Mouse (Mus musculus) v-Abl transformed pro-B cells (cell line): ENCODE results near the gene Rsrc1.

ENCODE experiments used
- in situ Hi-C, 2 experiments: fragments of 400-800 bp; cut with MboI; formaldehyde crosslinking; loops; one replicate each; pipeline ENCODE4 v1.15.1; 2025; ENCODE audit not compliant: unreplicated experiment in 2 of 2

Gene Rsrc1

DNA sequence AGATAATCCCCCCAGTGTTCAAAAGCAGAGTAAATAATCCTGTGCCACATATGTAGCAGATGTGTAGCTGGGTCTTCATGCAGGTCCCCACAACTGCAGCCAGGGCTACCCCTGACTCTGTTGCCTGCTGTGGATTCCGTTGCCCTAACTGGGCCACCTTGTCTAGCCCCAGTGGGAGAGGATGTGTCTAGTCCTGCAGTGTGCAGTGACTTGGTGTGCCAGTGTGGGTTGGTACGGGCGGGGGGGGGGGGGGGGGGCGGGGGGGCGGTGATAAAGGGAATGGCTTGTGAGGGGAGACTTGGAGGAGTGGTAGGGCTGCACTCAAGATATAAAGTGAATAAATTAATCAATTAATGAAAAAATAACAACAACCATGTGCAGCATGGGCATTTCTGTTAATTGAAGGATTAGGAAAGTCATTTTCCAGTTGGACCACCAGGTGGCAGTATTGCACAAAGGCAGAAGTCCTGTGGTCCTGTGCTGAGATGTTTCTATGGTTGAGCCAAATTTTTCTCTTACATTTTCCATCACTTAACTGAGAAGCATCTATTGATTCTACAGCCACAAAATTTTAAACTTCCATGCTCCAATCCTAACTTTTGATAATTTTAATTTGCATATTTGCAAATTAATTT lies 371.1 kb downstream of the Rsrc1 start:
- in situ Hi-C loops = loop anchor here (5.0 kb wide), 4 partner anchors 75 to 690 kb away; no protein-coding TSS in a partner anchor

DNA sequence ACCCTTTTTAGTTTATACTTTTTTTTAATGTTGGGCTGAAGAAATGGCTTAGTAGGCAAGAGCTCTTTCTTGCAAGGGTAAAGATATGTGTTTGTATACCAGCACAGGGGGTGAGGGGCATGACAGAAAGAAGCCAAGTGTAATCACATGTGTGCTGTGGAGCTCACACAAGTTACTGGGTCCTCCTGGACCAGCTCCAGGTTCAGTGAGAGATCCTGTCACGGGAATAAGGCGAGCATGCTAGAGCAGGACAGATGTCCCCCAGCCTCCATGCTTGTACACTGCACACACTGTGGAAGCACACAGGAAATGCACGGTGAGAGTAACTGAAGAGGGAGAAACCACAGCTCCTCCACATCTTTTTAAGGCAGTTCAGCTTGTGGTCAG lies 371.6 kb downstream of the Rsrc1 start:
- in situ Hi-C loops = loop anchor here (5.0 kb wide), 4 partner anchors 75 to 690 kb away; no protein-coding TSS in a partner anchor

DNA sequence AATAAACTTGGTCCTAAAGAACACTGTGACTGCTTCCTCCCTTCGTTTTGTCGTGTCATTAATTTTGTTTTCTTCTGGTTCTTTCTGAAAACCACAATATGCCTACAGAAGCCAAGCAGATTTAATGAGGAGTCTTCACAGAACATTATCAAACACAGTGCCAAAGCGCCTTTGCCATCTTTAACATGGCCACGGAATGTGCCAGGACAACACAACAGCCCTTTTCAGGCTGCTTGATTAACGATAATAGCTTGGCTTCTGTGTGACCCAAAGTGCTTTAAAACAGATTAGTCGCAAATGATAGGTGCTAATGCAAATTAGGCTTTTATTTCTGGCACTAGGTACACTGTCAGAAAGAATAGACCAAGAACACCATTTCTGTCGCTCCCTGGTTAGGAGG lies 377.2 kb downstream of the Rsrc1 start:
- in situ Hi-C loops = loop anchor here in 1 of 2 experiments (5.0 kb wide), 1 partner anchor 694 kb away; no protein-coding TSS in a partner anchor

DNA sequence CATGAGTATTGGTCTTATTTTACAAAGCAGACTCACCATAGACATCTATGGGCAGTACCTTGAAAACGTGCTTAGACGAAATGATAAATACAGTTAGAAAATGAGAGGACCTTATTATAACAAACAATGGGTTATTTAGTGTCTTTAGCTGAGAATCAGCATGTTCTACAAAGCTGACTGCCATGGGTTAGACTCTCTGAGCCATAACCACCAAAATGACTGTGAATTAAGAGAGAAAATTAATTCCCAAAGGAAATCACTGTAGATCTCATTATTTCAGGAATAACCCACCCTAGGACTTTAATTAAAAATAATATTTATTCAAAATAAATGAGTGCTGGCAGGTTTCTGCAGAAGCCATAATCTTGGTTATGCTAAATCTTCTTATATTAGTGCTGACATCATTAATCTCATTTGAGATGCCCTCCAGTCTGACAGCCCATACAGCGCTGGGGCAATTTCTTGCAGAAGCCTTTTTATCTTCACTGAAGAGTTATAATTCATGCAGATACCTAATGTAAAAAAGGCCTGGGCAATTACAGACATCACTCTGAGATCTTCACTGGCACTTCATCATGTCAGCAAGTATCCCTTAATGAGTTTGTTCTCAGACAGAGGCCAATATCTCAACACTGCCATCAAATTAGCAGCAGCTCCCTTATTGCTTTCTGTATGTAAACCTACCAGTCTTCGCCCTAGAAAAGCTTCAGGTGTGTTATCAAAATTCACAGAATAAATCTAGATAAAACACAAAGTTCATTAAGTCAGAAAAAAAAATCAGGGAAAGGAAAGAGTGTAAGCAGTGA lies 385.1 kb downstream of the Rsrc1 start:
- in situ Hi-C loops = no loop called here

DNA sequence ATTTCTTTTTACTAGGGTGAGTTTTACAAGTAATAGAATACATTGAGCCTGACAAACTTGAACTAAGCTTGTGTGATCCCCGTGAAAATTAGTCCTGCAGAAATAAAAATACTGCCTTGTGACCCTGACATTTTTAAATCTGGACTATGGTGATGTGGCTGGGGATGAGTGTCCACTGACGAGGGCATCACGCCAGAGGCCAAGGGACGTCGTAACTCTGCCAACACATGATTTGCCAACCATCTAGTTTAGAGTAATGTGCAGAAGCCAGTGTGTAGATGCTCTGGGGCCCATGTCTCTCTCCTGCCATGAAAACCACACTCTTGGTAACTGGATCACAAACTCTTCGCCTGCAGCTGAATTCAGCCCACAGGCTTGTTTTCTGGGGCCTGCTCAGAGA lies 386.3 kb downstream of the Rsrc1 start:
- in situ Hi-C loops = no loop called here

DNA sequence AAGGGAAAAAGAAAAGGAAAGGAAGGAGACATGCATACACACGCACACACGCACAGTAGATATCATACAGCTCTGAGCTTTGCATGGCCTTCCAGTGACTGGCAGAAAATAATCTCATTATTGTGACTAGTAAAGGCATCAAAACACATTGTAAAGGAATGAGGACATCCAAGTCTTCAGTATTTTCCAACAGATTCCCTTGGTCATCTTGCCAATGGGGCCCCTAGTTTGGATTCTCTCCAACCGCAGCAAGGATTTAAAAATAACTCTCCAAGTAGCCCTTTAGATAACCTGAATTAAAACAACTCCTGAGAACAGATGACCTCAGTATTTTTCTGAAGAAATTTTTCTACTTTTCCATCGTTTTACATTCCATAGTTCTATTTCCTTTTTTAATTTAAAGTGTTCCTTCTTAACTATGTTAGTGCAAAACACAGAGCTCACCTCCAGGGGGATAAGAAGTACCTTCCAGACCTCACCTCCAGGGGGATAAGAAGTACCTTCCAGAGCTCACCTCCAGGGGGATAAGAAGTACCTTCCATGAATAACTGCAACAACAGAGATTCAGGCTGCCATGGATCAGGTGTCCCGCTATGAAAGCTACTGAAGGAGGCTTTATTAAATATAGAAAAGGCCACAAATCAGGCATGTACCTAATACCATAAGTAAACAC lies 388.4 kb downstream of the Rsrc1 start:
- in situ Hi-C loops = no loop called here

DNA sequence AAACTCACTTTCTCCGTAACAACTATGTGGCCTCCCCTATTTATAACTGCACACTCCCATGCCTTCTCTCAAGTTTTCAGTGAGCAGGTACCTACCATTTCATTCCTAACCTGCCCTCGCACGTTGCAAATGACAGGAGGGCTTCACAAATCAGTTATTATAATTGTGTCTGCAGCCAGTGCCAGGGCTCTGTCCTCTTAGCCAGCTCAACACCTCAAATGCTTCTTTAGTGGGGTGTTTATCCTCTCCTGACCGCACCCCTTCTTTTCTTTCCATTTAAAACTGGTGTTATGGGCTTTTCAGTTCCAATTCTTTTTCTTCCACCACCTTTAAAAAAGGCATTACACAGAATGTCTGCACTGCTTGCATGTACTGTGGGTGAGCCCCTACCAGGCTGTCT lies 391.0 kb downstream of the Rsrc1 start:
- in situ Hi-C loops = no loop called here

DNA sequence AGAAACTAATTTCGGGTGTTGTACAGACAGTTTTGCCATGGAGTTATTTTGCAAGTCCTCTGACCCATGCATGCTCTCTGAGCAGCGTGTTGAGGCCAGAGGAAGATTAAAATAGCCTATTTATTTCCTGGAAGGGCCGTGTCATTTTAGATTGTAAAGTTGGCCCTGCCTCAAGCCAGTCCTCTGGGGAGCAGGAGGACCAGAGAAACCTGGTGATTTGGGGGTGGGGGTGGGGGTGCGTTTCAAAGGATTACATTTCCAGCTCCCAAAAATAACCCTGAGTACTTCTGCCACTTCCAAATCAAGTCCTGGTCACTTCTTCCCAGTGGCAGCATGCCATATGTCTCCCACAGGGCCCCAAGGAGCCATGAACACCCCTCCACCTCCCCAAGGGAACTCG lies 391.6 kb downstream of the Rsrc1 start:
- in situ Hi-C loops = no loop called here

DNA sequence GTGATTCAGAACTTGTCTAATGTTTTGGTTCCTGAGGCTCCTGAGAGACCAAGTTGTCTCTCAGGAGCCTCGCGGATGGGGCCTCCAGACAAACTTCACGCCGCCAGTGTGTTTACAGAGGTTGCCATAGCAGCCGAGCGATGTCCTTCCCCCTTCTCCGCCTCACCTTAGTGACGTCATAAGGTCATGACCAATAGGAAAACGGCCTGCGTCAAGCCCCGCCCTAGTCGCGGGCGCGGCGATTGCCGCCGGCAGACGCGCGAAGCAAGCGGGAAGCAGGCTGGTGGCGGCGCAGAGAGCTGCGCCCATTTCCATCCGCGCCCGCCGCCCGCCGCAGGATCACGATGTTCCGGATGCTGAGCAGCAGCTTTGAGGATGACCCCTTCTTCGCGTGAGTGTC lies 392.7 kb downstream of the Rsrc1 start, which contains the start of gene Mlf1:
TSS of gene Mlf1 (plus strand) at position 226 of the 400 bp plus-strand sequence.
- in situ Hi-C loops = no loop called here

DNA sequence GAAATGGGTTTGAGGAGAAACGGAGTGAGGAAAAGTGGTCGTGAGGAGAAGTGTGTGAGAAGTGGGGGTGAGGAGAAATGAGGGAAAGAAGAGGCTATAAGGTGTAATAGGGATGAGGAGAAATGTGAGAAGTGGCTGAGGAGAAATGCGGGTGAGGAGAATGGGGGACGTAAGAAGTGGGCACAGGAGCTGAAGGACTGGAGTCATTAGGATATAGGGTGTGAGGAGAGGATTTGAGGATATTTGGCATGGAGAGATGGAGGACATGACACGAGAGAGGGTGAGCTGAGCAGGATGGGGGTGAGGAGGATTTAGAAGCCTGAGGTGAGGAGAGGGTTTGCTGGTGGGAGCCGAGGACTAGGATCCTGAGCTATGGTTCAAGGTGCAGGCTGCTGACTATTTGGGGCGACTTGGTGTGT lies 393.2 kb downstream of the Rsrc1 start:
- in situ Hi-C loops = no loop called here

DNA sequence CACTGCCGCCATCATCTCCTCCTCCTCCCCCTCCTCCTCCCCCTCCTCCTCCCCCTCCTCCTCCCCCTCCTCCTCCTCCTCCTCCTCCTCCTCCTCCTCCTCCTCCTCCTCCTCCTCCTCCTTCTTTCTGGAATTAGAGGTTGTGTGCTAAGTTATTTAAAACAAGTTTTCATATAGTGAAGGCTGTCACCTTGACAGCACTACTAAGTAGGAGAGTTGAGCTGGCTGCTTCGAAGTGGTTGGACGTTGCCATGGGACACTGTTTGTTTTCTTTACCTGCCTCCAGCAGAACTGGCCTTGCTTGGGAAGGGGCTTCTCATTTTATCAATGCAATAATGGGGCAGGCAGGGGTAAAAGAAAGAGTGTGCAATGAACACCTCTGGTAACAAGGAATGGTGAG lies 393.9 kb downstream of the Rsrc1 start, which contains the start of gene Gm17402:
TSS of gene Gm17402 (minus strand) at position 101 of the 400 bp plus-strand sequence.
- in situ Hi-C loops = no loop called here

DNA sequence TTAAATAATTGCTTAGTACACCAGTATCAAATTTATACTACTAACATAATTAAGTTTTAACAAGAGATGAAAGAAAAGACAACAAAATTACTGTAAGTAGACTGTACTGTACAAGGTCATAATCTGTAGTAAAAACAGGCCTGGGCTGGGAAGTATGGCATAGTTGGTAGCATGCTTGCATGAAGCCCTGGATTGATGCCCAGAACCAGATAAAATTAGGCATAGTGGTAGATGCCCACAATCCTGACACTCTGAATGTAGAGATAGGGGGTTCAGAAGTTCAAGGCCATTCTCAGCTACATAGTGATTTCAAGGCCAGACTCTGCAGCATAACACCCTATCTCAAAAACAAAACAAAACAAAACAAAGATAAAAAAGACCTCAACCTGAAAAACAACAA lies 397.0 kb downstream of the Rsrc1 start:
- in situ Hi-C loops = no loop called here
